Mouse (Mus musculus) urinary bladder, postnatal 10 days (tissue): Measurements from ENCODE around the gene Oosp1.

ENCODE experiments used
- DNase-seq: peaks from one replicate; pipeline ENCODE4 v3.0.0; 2022; ENCODE audit warnings: low spot score

The Oosp1 gene

DNA sequence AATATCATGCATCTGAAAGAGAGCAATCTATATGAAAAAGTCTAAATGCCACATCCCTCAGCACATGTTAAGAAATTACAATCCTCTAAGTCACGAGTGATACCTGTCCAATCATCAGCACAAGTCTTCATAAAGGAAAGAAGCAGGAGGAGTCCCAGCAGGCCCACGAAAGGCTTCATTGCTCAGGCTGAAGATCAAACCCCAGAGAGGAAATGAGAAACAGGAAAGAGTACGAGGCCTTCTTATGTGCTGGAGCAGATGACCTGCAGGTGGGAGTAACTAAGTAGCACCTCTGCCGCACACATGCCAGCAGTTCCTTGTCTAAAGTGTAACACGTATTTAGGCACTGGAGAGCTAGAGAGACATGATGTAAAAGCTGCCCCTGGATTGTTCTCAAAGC lies at the start of gene Oosp1:
Gene Oosp1, minus strand, starts transcription at position 312 of the 400 bp plus-strand sequence.
- no peak for DNase-seq

- no peak for DNase-seq
These were observed 45.5 kb upstream of the Oosp1 start for GRCm38 (mm10) chr19:11736455-11736854.

GRCm38 (mm10) chr19:11730278-11730677 lies 39.3 kb upstream of the Oosp1 start:
- no peak for DNase-seq

DNA sequence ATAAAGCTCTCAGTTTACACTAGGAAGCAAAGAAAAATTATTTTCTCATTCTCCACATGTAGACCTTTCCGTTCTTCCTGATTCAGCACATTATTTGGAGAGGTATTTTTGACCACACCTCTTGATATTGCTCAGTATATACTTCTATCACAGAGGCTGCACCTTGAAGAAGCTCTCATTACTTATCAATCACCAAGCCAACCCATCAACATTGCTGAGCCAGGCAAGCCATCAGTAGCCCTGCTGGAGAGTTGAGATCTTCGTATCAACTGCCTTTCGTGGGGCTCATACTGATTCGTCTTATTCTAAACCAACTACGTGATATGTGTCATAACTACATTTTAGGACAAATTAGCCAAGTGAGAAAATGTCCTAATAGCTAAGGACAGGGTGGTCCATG lies 36.4 kb upstream of the Oosp1 start:
- no peak for DNase-seq

DNA sequence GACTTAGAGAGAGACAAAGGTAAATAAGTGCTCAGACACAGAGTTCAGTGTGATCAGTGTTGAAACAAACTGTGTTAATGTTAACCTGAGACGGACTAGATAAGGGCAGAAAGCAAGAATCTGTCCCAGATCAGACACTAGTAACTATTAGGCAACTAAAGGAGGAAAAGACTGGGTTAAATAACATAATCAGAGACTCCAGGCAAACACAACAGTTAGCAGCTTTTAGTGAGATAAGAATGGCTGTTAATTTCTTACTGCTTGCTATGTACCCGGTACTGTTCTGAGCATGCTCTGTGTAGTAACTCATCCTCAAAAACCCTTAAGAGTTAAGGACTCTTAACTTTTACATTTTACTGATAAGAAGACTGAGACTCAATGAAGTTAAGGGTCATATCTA lies 35.0 kb upstream of the Oosp1 start:
- no peak for DNase-seq

- no peak for DNase-seq
These were observed 33.3 kb upstream of the Oosp1 start for GRCm38 (mm10) chr19:11724275-11724674.

GRCm38 (mm10) chr19:11723870-11724269 lies 32.9 kb upstream of the Oosp1 start:
- no peak for DNase-seq

- DNase-seq, result no peak
These were observed 29.1 kb upstream of the Oosp1 start for GRCm38 (mm10) chr19:11720071-11720470.

DNA sequence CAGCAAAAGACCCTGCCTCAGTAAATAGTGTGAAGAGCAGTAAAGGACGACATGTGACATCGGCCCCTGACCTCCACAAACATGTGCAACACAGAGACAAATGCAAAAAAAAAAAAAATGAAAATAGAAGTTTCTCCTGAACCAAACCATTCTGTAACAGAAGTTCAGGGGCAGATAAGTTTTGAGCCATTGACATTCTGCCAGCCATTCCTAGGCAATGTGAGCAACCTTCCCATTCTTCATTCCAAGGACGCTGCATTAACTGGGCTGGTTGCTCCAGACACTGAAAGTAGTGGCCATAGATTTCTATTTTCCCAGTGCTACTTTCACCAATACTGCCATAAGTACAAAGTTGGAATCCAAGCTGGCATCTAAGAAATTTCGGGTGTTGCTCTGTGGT lies 21.5 kb upstream of the Oosp1 start:
- DNase-seq, result no peak

GRCm38 (mm10) chr19:11698342-11698741 lies 7.4 kb upstream of the Oosp1 start:
- DNase-seq, result no peak

DNA sequence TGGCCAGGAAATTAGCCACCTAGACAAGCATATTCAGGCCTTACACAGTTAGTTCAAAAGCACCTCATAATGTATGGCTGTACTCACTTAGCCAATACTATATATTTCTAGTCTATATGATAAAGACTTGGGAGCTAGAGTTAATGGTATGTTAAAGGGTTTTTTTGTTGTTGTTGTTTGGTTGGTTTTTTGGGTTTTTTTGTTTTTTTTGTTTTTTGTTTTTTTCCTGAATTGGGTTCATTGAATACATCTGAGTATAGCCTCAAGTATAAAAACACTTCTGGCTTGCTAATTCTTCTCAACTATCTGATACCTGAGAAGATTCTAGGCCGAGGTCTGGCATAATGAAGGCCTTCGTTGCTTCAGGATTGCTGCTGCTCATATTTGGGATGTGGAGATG lies 5.8 kb upstream of the Oosp1 start, which contains the start of gene Oosp3:
Gene Oosp3, plus strand, starts transcription at position 301 of the 400 bp plus-strand sequence.
- no peak for DNase-seq

DNA sequence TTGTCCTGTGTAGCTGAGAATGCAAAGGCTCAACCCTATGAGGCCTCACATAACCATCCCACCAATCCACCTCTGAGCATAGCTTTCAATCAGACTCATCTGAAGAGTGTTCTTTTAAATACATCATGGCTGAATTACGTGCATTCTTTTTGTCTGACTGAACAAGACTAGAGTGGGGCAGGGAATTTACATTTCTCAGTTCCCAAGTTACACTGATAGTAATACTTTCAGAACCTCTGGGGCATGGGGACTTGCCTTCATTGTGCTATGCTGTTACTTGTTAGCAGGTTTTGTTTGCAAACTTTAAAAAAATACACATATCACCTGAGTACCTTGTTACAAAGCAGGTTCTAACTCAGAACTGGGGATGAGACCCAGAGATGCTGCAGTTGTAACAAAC lies 504 bp upstream of the Oosp1 start:
- no peak for DNase-seq

GRCm38 (mm10) chr19:11661562-11661961 lies 29.4 kb downstream of the Oosp1 start:
- DNase-seq, result no peak

GRCm38 (mm10) chr19:11660459-11660858 lies 30.5 kb downstream of the Oosp1 start, which contains the start of gene Oosp2:
TSS of gene Oosp2 (minus strand) at chr19:11660559.
- DNase-seq, result no peak

DNA sequence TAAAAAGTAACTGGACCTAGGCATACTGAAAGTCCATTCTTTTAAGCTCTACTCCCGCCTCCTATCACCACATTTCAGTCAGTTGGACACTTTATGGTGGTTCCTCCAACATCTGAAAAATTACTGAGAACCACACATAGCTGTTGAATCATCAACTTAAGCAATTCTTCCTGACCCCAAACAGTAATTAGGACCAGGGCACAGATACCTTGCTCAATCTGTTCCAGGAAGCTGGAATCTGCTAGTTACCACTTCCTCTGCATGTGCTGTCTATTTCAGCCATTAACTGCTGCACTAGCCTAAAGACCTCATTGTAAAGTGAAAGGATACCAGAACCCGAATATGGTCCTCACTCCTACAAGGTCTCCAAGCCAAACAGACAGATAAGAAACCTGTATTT lies 31.8 kb downstream of the Oosp1 start:
- DNase-seq, result no peak

GRCm38 (mm10) chr19:11649564-11649963 lies 41.4 kb downstream of the Oosp1 start:
- no peak for DNase-seq

- no peak for DNase-seq
These were observed 44.8 kb downstream of the Oosp1 start for GRCm38 (mm10) chr19:11646166-11646565.

DNA sequence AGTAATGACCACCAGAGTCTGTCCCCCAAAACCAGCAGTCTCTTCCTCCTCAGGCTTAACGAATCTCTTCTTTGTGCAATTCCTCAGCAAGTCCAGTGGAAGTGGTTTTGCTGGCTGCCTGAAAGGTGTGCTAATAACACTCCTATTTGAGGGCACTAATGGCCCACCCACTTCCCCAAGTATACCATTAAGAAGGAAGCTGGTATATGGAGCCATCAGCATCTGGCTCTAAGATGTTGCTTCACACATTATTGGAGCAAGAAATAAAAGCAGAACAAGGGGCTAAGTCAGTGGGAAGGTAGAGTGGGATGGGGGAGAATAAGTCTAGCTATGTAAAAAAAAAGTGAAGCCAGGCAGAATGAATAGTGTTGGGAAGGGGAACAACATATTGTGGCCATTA lies 50.2 kb downstream of the Oosp1 start, which contains the start of gene Ms4a3:
Gene Ms4a3, minus strand, starts transcription at position 120 of the 400 bp plus-strand sequence.
- no peak for DNase-seq

- no peak for DNase-seq
These were observed 51.9 kb downstream of the Oosp1 start for GRCm38 (mm10) chr19:11639038-11639437.

DNA sequence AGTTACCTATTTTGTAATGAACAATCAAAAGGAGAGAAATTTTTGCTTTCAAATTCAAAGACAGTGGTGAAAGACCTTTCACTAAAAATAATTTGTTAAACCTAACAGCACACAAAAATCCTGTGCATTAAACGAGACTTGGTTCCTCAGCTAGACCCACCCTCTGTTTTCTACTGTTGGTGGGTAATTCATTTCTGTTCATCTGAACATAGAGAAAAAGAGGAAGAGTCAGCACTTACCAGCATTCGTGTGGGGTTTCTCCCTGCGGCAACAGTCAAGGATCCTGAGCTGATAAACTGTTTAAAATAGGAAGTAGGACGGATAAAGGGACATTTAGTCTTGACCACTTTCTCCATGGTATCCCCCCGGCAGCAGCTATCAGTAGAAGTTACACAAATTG lies 55.4 kb downstream of the Oosp1 start:
- no peak for DNase-seq

- no peak for DNase-seq
These were observed 56.6 kb downstream of the Oosp1 start for GRCm38 (mm10) chr19:11634330-11634729.

DNA sequence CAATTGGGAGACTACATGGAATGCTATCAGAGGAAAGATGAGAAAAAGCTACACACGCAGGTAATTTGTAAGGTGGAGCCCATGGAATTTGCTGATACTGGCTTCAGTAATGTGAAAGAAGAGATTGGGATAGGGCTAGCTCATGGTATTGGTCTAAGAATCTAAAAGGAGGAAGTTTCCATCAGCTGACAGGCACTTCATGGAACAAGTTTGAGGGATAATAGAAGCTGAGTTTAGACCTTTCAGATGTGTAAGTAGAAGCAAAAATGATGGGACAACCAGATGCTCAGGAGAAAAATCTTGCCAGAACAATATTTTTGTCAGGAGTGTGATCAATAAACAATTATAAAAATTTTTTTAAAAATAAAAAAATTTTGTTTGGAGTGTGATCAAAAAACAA lies 57.2 kb downstream of the Oosp1 start:
- DNase-seq, result no peak

DNA sequence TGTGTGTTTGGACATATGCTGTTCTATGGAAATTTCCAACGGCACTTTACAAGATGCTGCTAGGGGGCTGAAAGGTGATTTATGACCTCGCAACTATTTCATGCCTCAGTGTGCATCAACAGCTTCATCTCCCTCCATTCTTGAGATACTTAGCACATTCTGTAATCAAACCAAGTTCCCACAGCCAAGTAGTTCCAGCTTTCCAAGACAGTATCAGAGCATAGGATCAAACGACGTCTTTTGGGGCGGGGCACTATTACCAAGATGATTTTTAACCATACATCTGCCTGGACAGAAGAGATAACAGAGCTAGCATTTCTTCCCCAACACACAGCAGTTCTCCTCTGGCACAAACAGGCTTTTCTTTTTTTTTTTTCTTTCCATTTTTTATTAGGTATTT lies 65.7 kb downstream of the Oosp1 start:
- DNase-seq, result no peak

DNA sequence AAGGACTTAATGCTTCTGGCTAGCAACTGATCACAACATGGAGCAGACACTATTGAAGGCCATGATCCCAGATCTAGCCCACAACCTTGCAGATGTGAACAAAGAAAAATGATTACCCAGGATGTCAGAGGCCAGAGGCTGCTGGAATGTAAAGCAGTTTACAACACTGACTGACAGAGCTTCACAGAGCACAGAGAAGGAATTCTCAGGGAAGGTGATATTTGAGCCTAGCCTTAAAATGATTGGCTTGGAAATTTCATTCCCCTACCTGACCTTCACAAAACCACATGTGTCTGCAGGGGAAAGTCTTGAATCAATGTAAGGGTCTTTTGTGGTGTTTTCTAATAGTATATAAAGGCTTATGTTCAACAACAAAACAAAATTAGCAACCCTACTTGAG lies 66.2 kb downstream of the Oosp1 start:
- DNase-seq, result no peak

DNA sequence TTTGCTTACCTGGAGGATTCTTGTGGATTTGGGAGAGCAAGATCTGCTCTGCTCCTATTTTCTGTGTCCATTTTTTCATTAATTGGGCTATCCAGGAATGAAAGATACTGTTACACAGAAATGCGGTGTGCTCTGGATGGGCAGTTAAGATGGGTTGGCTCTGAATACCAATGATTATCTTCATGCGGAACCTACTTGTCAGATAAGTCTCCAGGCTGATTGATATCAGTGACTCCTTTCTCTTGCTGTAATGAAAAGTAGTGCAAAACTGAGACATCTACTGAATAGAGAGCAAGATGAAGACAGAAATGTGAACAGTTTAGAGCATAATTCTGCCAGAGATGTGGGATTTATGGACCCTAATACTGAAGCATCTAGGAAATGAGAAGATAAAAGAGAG lies 67.4 kb downstream of the Oosp1 start, which contains the start of gene Ms4a2:
Gene Ms4a2, minus strand, starts transcription at position 169 of the 400 bp plus-strand sequence.
- DNase-seq, result no peak
